ENCODE assay signal across 8 mouse cellular contexts in genomic region chr12:56534651-56535326, GRCm38 (mm10). TPM values are rescaled to one million over a fixed set of nuclear protein-coding genes. Genes with fewer than 3 reads are reported as not detected.
A peak's percentile ranks its signal among the peaks of the same experiment; 100 is the strongest.
DNase-seq lines count a peak whose midpoint lies in the region; ATAC-seq lines count a peak whose summit lies in the region.

No protein-coding gene starts in this region.

- H3K4me1 ChIP-seq in kidney, embryonic 15.5 days: peaks cover 36% of the 10 kb centered on the region
- H3K4me1 ChIP-seq in hindbrain, embryonic 12.5 days: peaks cover 9% of the 10 kb centered on the region
- no peaks in the 10 kb centered on the region for H3K4me1 ChIP-seq in lung, embryonic 16.5 days (replicated peaks; ENCODE audit: control insufficient read depth, insufficient read depth, low read length)
- 0 out of 2 replicates have a peak, but pooled peaks cover 7% of the 10 kb centered on the region for H3K4me1 ChIP-seq in stomach, embryonic 16.5 days (ENCODE audit: control insufficient read depth, insufficient read depth, low read length)

- under 1% methylated on average over 62 of the region's 62 CpGs for WGBS in kidney, embryonic 15.5 days
- under 1% methylated on average over 62 of the region's 62 CpGs for WGBS in hindbrain, embryonic 12.5 days
- under 1% methylated on average over 61 of the region's 62 CpGs for WGBS in lung, embryonic 16.5 days
- 1% methylated on average over 62 of the region's 62 CpGs for WGBS in stomach, embryonic 16.5 days

- no peak overlapping the region for H3K27ac ChIP-seq in kidney, embryonic 15.5 days
- no peak overlapping the region for H3K27ac ChIP-seq in hindbrain, embryonic 12.5 days
- H3K27ac ChIP-seq in lung, embryonic 16.5 days (ENCODE audit: low read length): peak overlapping the region; percentile 97
- no peak overlapping the region for H3K27ac ChIP-seq in stomach, embryonic 16.5 days (ENCODE audit: low read length)

- no peaks in the 10 kb centered on the region for H3K9me3 ChIP-seq in kidney, embryonic 15.5 days (replicated peaks)
- no peaks in the 10 kb centered on the region for H3K9me3 ChIP-seq in hindbrain, embryonic 12.5 days (replicated peaks)
- no peaks in the 10 kb centered on the region for H3K9me3 ChIP-seq in lung, embryonic 16.5 days (ENCODE audit: control insufficient read depth, low read length)
- H3K9me3 ChIP-seq in stomach, embryonic 16.5 days (replicated peaks; ENCODE audit: control insufficient read depth, low read length): no peaks in the 10 kb centered on the region

- H3K4me2 ChIP-seq in kidney, embryonic 15.5 days: peak overlapping the region; percentile 52
- peak overlapping the region; percentile 36 for H3K4me2 ChIP-seq in hindbrain, embryonic 12.5 days (replicated peaks)
- peak overlapping the region; percentile 45 for H3K4me2 ChIP-seq in lung, embryonic 16.5 days (ENCODE audit: low read depth, low read length)
- peak overlapping the region; percentile 49 for H3K4me2 ChIP-seq in stomach, embryonic 16.5 days (ENCODE audit: low read depth, low read length)

- no peaks in the 10 kb centered on the region for H3K36me3 ChIP-seq in kidney, embryonic 15.5 days
- H3K36me3 ChIP-seq in hindbrain, embryonic 12.5 days: no peaks in the 10 kb centered on the region
- no peaks in the 10 kb centered on the region for H3K36me3 ChIP-seq in lung, embryonic 16.5 days (ENCODE audit: control insufficient read depth, insufficient read depth, low read length)
- no peaks in the 10 kb centered on the region for H3K36me3 ChIP-seq in stomach, embryonic 16.5 days (ENCODE audit: control insufficient read depth, insufficient read depth, low read length)

- peaks cover 98% of the 10 kb centered on the region for H3K27me3 ChIP-seq in kidney, embryonic 15.5 days
- H3K27me3 ChIP-seq in hindbrain, embryonic 12.5 days: peaks cover 98% of the 10 kb centered on the region
- H3K27me3 ChIP-seq in lung, embryonic 16.5 days (ENCODE audit: control insufficient read depth, insufficient read depth, low read depth, low read length): peaks cover 83% of the 10 kb centered on the region
- H3K27me3 ChIP-seq in stomach, embryonic 16.5 days (ENCODE audit: control insufficient read depth, insufficient read depth, low read length): peaks cover 88% of the 10 kb centered on the region

- H3K9ac ChIP-seq in kidney, embryonic 15.5 days: no peak overlapping the region
- H3K9ac ChIP-seq in hindbrain, embryonic 12.5 days: no peak overlapping the region
- peak overlapping the region; percentile 83 for H3K9ac ChIP-seq in lung, embryonic 16.5 days (ENCODE audit: low read length)
- H3K9ac ChIP-seq in stomach, embryonic 16.5 days (ENCODE audit: low read length): no peak overlapping the region

- ATAC-seq in kidney, embryonic 15.5 days (replicated peaks; ENCODE audit: low FRiP score): peak; percentile 30; the same call in 1 of the 2 replicates
- peak; percentile 29; the same call in 1 of the 2 replicates for ATAC-seq in hindbrain, embryonic 12.5 days (ENCODE audit: low FRiP score)
- peak; percentile 66 for ATAC-seq in lung, embryonic 16.5 days (ENCODE audit: low read depth)
- no peak for ATAC-seq in stomach, embryonic 16.5 days (ENCODE audit: insufficient read depth, low FRiP score)

- peak overlapping the region; percentile 29 for H3K4me3 ChIP-seq in kidney, embryonic 15.5 days (replicated peaks)
- H3K4me3 ChIP-seq in hindbrain, embryonic 12.5 days: peak overlapping the region; percentile 11
- peak overlapping the region; percentile 62 for H3K4me3 ChIP-seq in lung, embryonic 16.5 days (ENCODE audit: low read length)
- peak overlapping the region; percentile 34 for H3K4me3 ChIP-seq in stomach, embryonic 16.5 days (replicated peaks; ENCODE audit: low read length)

- no peak for DNase-seq in kidney, postnatal 25 days
- no peak for DNase-seq in ovary, postnatal 36 days (ENCODE audit: low spot score)
- DNase-seq in thymus, postnatal 14 days: no peak
- no peak for DNase-seq in spleen, postnatal 14 days (ENCODE audit: low spot score in 2 of 2)

RNA-seq across cellular contexts. Expression of gene Nkx2-1, which starts 1.9 kb away (rescaled TPM):
- polyA plus RNA-seq in kidney, embryonic 15.5 days (2015; fragmentation: Nextera tagmentation; extraction: Ambion mirVana): not detected in 2 replicates
- 0.12 and 1.7 TPM in 2 replicates for polyA plus RNA-seq in hindbrain, embryonic 12.5 days (2016; fragmentation: Nextera tagmentation; extraction: Ambion mirVana)
- polyA plus RNA-seq in lung, embryonic 16.5 days (2015; fragmentation: Nextera tagmentation; extraction: Ambion mirVana): 74.8 and 91.7 TPM in 2 replicates
- polyA plus RNA-seq in stomach, embryonic 16.5 days (2015; fragmentation: Nextera tagmentation; extraction: Ambion mirVana): not detected in 2 replicates

Comparison
In these comparisons a context has a peak if more than half of its experiments do, and no peak if none do; other contexts are left out.
1. H3K4me3 ChIP-seq: peak in every context shown above with its lines; median percentile 62 in lung, embryonic 16.5 days; 34 in stomach, embryonic 16.5 days; 29 in kidney, embryonic 15.5 days; 11 in hindbrain, embryonic 12.5 days.
2. RNA of gene Nkx2-1, which starts 1.9 kb away (polyA plus RNA-seq): 74.8 to 91.7 TPM in lung, embryonic 16.5 days; 0.12 to 1.7 TPM in hindbrain, embryonic 12.5 days, not detected in stomach, embryonic 16.5 days and not detected in kidney, embryonic 15.5 days; every median in the first group is over 10 times any median in the second.
3. Peak in every context shown above with its lines, with median percentiles within 50 percentile points of each other: H3K4me2 ChIP-seq.